Mouse (Mus musculus): ENCODE results near the gene Slc25a41.

DNA sequence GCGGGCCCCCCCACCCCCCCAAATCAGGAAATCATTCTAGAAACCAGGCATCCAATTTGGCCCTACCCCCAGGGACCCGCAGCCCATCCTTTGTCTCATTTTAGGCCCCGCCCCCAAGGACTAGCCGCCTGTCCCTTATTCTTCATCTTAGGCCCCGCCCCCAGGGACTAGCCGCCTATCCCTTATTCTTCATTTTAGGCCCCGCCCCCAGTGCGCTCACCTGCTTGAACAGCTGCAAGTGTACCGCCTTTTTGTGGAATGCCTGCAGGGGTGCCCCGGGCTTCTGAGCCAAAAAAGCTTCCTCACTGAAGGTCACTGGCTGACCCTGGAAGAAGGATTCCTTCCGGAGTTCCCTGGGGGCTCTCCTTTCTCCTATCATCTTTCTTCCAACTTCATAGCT, 29.2 kb upstream of the Slc25a41 start:
- no peak for TF ChIP-seq CTCF (IDR thresholded peaks at IDR 0.05; ENCODE audit: low read depth)
- no peak for TF ChIP-seq EP300 (IDR thresholded peaks at IDR 0.05; ENCODE audit: low read depth)
